Mouse (Mus musculus): ENCODE measurements around the gene Miox. TPM values are rescaled to one million over a fixed set of nuclear protein-coding genes. Genes with fewer than 3 reads are reported as not detected.

The Miox gene
- polyA plus RNA-seq, 1 experiment from 2014 or later: not detected

- no peak for ATAC-seq (ENCODE audit: low read depth)
- peaks cover 4% of the 10 kb centered on the region for H3K27me3 ChIP-seq (ENCODE audit: control insufficient read depth, insufficient read depth, low read depth, low read length)
- 46% methylated on average over 5 of the region's 5 CpGs for WGBS
- no peak overlapping the region for H3K9ac ChIP-seq (ENCODE audit: low read length)
- H3K27ac ChIP-seq (ENCODE audit: low read length): no peak overlapping the region
- no peaks in the 10 kb centered on the region for H3K36me3 ChIP-seq (ENCODE audit: control insufficient read depth, insufficient read depth, low read length)
- H3K4me1 ChIP-seq (replicated peaks; ENCODE audit: control insufficient read depth, insufficient read depth, low read length): no peaks in the 10 kb centered on the region; the same call in 1 of the 2 replicates
- no peak overlapping the region for H3K4me3 ChIP-seq (ENCODE audit: low read length)
- H3K9me3 ChIP-seq (ENCODE audit: control insufficient read depth, low read length): no peaks in the 10 kb centered on the region
- no peak overlapping the region for H3K4me2 ChIP-seq (ENCODE audit: low read depth, low read length)
These were observed 7.8 kb upstream of the Miox start for GRCm38 (mm10) chr15:89326441-89326840.

- no peaks in the 10 kb centered on the region for H3K36me3 ChIP-seq (ENCODE audit: control insufficient read depth, insufficient read depth, low read length)
- H3K9ac ChIP-seq (ENCODE audit: low read length): no peak overlapping the region
- H3K4me1 ChIP-seq (replicated peaks; ENCODE audit: control insufficient read depth, insufficient read depth, low read length): no peaks in the 10 kb centered on the region
- H3K27ac ChIP-seq (ENCODE audit: low read length): no peak overlapping the region
- H3K9me3 ChIP-seq (ENCODE audit: control insufficient read depth, low read length): no peaks in the 10 kb centered on the region
- H3K4me3 ChIP-seq (ENCODE audit: low read length): no peak overlapping the region
- no peaks in the 10 kb centered on the region for H3K27me3 ChIP-seq (ENCODE audit: control insufficient read depth, insufficient read depth, low read depth, low read length)
- no peak overlapping the region for H3K4me2 ChIP-seq (ENCODE audit: low read depth, low read length)
- no peak for ATAC-seq (ENCODE audit: low read depth)
- 77% methylated on average over 17 of the region's 17 CpGs for WGBS
These were observed 758 bp downstream of the Miox start for GRCm38 (mm10) chr15:89334774-89335537.

DNA sequence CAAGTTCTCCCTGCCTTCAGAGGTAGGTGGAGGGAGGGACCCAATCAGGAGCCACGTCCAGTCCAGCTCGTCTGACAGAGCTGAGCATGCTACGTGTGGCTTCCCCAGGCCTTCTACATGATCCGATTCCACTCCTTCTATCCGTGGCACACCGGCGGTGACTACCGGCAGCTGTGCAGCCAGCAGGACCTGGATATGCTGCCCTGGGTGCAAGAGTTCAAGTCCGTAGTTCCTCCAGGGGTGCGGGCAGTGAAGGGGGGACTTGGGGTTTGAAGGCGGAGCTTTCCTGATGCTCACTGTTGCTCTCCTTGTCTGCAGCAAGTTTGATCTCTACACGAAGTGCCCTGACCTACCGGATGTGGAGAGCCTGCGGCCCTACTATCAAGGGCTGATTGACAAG, 2.2 kb downstream of the Miox start:
- no peak for ATAC-seq (ENCODE audit: low read depth)
- Histone ChIP-seq H3K27ac (ENCODE audit: low read length) (no peak overlapping the region), H3K36me3 (ENCODE audit: control insufficient read depth, insufficient read depth, low read length) (no peaks in the 10 kb centered on the region), H3K27me3 (ENCODE audit: control insufficient read depth, insufficient read depth, low read depth, low read length) (no peaks in the 10 kb centered on the region), H3K4me1 (replicated peaks; ENCODE audit: control insufficient read depth, insufficient read depth, low read length) (no peaks in the 10 kb centered on the region), H3K9me3 (ENCODE audit: control insufficient read depth, low read length) (no peaks in the 10 kb centered on the region), H3K4me2 (ENCODE audit: low read depth, low read length) (no peak overlapping the region), H3K9ac (ENCODE audit: low read length) (no peak overlapping the region), H3K4me3 (ENCODE audit: low read length) (no peak overlapping the region)
- WGBS: 76% methylated on average over 14 of the region's 14 CpGs

- H3K27me3 ChIP-seq (ENCODE audit: control insufficient read depth, insufficient read depth, low read depth, low read length): no peaks in the 10 kb centered on the region
- ATAC-seq (ENCODE audit: low read depth): no peak
- WGBS: 84% methylated on average over 2 of the region's 2 CpGs
These were observed 5.5 kb downstream of the Miox start for GRCm38 (mm10) chr15:89339696-89340095.

GRCm38 (mm10) chr15:89340136-89340535, 5.9 kb downstream of the Miox start:
- Histone ChIP-seq H3K4me3 (ENCODE audit: low read length) (no peak overlapping the region), H3K4me1 (replicated peaks; ENCODE audit: control insufficient read depth, insufficient read depth, low read length) (no peaks in the 10 kb centered on the region), H3K4me2 (ENCODE audit: low read depth, low read length) (no peak overlapping the region), H3K9ac (ENCODE audit: low read length) (no peak overlapping the region), H3K9me3 (ENCODE audit: control insufficient read depth, low read length) (no peaks in the 10 kb centered on the region), H3K36me3 (ENCODE audit: control insufficient read depth, insufficient read depth, low read length) (no peaks in the 10 kb centered on the region), H3K27ac (ENCODE audit: low read length) (no peak overlapping the region), H3K27me3 (ENCODE audit: control insufficient read depth, insufficient read depth, low read depth, low read length) (no peaks in the 10 kb centered on the region)
- ATAC-seq (ENCODE audit: low read depth): no peak
- 72% methylated on average over 3 of the region's 3 CpGs for WGBS

More at GRCm38 (mm10) chr15:89339696-89340095, 5.5 kb downstream of the Miox start:
- no peak overlapping the region for H3K9ac ChIP-seq (ENCODE audit: low read length)
- no peaks in the 10 kb centered on the region for H3K4me1 ChIP-seq (replicated peaks; ENCODE audit: control insufficient read depth, insufficient read depth, low read length)
- no peak overlapping the region for H3K27ac ChIP-seq (ENCODE audit: low read length)
- no peaks in the 10 kb centered on the region for H3K9me3 ChIP-seq (ENCODE audit: control insufficient read depth, low read length)
- no peak overlapping the region for H3K4me3 ChIP-seq (ENCODE audit: low read length)
- H3K4me2 ChIP-seq (ENCODE audit: low read depth, low read length): no peak overlapping the region
- H3K36me3 ChIP-seq (ENCODE audit: control insufficient read depth, insufficient read depth, low read length): no peaks in the 10 kb centered on the region

- Histone ChIP-seq H3K27me3 (ENCODE audit: control insufficient read depth, insufficient read depth, low read depth, low read length) (no peaks in the 10 kb centered on the region), H3K27ac (ENCODE audit: low read length) (no peak overlapping the region), H3K36me3 (ENCODE audit: control insufficient read depth, insufficient read depth, low read length) (no peaks in the 10 kb centered on the region), H3K9me3 (ENCODE audit: control insufficient read depth, low read length) (no peaks in the 10 kb centered on the region), H3K4me2 (ENCODE audit: low read depth, low read length) (no peak overlapping the region), H3K4me1 (replicated peaks; ENCODE audit: control insufficient read depth, insufficient read depth, low read length) (no peaks in the 10 kb centered on the region), H3K9ac (ENCODE audit: low read length) (no peak overlapping the region), H3K4me3 (ENCODE audit: low read length) (no peak overlapping the region)
- 45% methylated on average over 1 of the region's 1 CpGs for WGBS
- no peak for ATAC-seq (ENCODE audit: low read depth)
These were observed 7.5 kb downstream of the Miox start for GRCm38 (mm10) chr15:89341678-89342077.

DNA sequence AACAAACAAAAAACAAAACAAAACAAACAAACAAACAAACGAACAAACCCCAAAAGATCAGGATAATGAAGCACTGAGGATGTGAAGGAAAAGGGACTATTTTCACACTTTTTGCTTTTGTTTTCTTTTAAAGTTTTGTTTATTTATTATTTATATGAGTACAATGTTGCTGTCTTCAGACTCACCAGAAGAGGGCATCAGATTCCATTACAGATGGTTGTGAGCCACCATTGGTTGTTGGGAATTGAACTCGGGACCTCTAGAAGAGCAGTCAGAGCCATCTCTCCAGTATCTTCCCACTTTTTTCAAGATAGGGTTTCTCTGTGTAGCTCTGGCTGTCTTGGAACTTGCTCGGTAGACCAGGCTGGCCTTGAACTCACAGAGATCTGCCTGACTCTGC, 9.1 kb downstream of the Miox start:
- H3K27ac ChIP-seq (ENCODE audit: low read length): no peak overlapping the region
- H3K9me3 ChIP-seq (ENCODE audit: control insufficient read depth, low read length): no peaks in the 10 kb centered on the region
- H3K4me2 ChIP-seq (ENCODE audit: low read depth, low read length): no peak overlapping the region
- no peaks in the 10 kb centered on the region for H3K27me3 ChIP-seq (ENCODE audit: control insufficient read depth, insufficient read depth, low read depth, low read length)
- 74% methylated on average over 3 of the region's 3 CpGs for WGBS
- no peak overlapping the region for H3K4me3 ChIP-seq (ENCODE audit: low read length)
- H3K4me1 ChIP-seq (replicated peaks; ENCODE audit: control insufficient read depth, insufficient read depth, low read length): no peaks in the 10 kb centered on the region
- no peak overlapping the region for H3K9ac ChIP-seq (ENCODE audit: low read length)
- ATAC-seq (ENCODE audit: low read depth): no peak
- H3K36me3 ChIP-seq (ENCODE audit: control insufficient read depth, insufficient read depth, low read length): no peaks in the 10 kb centered on the region

- 70% methylated on average over 5 of the region's 5 CpGs for WGBS
- no peak for ATAC-seq (ENCODE audit: low read depth)
- no peak overlapping the region for H3K4me2 ChIP-seq (ENCODE audit: low read depth, low read length)
- H3K27ac ChIP-seq (ENCODE audit: low read length): no peak overlapping the region
- H3K4me3 ChIP-seq (ENCODE audit: low read length): no peak overlapping the region
- peaks cover 31% of the 10 kb centered on the region for H3K36me3 ChIP-seq (ENCODE audit: control insufficient read depth, insufficient read depth, low read length)
- no peaks in the 10 kb centered on the region for H3K27me3 ChIP-seq (ENCODE audit: control insufficient read depth, insufficient read depth, low read depth, low read length)
- peaks cover 6% of the 10 kb centered on the region for H3K4me1 ChIP-seq (replicated peaks; ENCODE audit: control insufficient read depth, insufficient read depth, low read length)
- H3K9me3 ChIP-seq (ENCODE audit: control insufficient read depth, low read length): no peaks in the 10 kb centered on the region
- H3K9ac ChIP-seq (ENCODE audit: low read length): no peak overlapping the region
These were observed 16.2 kb downstream of the Miox start for GRCm38 (mm10) chr15:89350447-89350846.

- Histone ChIP-seq H3K27ac (ENCODE audit: low read length) (no peak overlapping the region), H3K36me3 (ENCODE audit: control insufficient read depth, insufficient read depth, low read length) (peaks cover 31% of the 10 kb centered on the region), H3K4me1 (replicated peaks; ENCODE audit: control insufficient read depth, insufficient read depth, low read length) (peaks cover 6% of the 10 kb centered on the region), H3K9ac (ENCODE audit: low read length) (no peak overlapping the region), H3K27me3 (ENCODE audit: control insufficient read depth, insufficient read depth, low read depth, low read length) (no peaks in the 10 kb centered on the region), H3K4me2 (ENCODE audit: low read depth, low read length) (no peak overlapping the region), H3K4me3 (ENCODE audit: low read length) (no peak overlapping the region), H3K9me3 (ENCODE audit: control insufficient read depth, low read length) (no peaks in the 10 kb centered on the region)
- no peak for ATAC-seq (ENCODE audit: low read depth)
- WGBS: 83% methylated on average over 15 of the region's 15 CpGs
These were observed 17.1 kb downstream of the Miox start for GRCm38 (mm10) chr15:89351302-89351701.

Data from lung, embryonic 16.5 days (tissue).